Mouse (Mus musculus) myocyte (in vitro differentiated cells): ENCODE data around the gene Prkag1. TPM values are rescaled to one million over a fixed set of nuclear protein-coding genes. Genes with fewer than 3 reads are reported as not detected.

Experiments
- H3K27me3 ChIP-seq: one replicate; pipeline ENCODE4 v1.6.1; 2011; ENCODE audit not compliant: control insufficient read depth, insufficient read depth, insufficient read length
- H3K36me3 ChIP-seq: one replicate; pipeline ENCODE4 v1.6.1; 2011; ENCODE audit not compliant: control insufficient read depth, insufficient read depth
- H3K4me2 ChIP-seq: one replicate; pipeline ENCODE4 v1.6.1; 2011; ENCODE audit warnings: low read depth, control low read depth
- H3K4me3 ChIP-seq: one replicate; pipeline ENCODE4 v1.5.1; 2011; ENCODE audit warnings: mild to moderate bottlenecking, control low read depth, moderate library complexity
- H3K79me2 ChIP-seq: one replicate; pipeline ENCODE4 v1.6.1; 2011; ENCODE audit not compliant: control insufficient read depth, insufficient read depth
- H3ac ChIP-seq: one replicate; pipeline ENCODE4 v1.6.1; 2011; ENCODE audit not compliant: control insufficient read depth, insufficient read length
- CEBPB ChIP-seq: IDR thresholded peaks from 2 replicates; pipeline ENCODE4 v1.6.1; 2011; ENCODE audit warnings: mild to moderate bottlenecking, moderate library complexity; ENCODE audit not compliant: poor library complexity, insufficient read depth, severe bottlenecking
- E2F4 ChIP-seq: IDR thresholded peaks from one replicate; pipeline ENCODE4 v1.6.1; 2011; ENCODE audit warnings: mild to moderate bottlenecking, control low read depth, moderate library complexity; ENCODE audit not compliant: insufficient read depth
- MAX ChIP-seq: IDR thresholded peaks from one replicate; pipeline ENCODE4 v1.6.1; 2011; ENCODE audit warnings: low read depth, mild to moderate bottlenecking, control low read depth
- MYOD1 ChIP-seq, 3 experiments: IDR thresholded peaks; one replicate each; pipeline ENCODE4 v1.6.1; 2011; ENCODE audit warnings: control low read depth in 2 of 3, low read depth in 2 of 3, mild to moderate bottlenecking in 2 of 3, moderate library complexity in 1 of 3; ENCODE audit not compliant: insufficient read length in 2 of 3, control insufficient read depth in 1 of 3
- MYOG ChIP-seq, 3 experiments: IDR thresholded peaks; one replicate each; pipeline ENCODE4 v1.6.1; 2011; ENCODE audit warnings: control low read depth in 2 of 3, low read depth in 2 of 3, mild to moderate bottlenecking in 2 of 3; ENCODE audit not compliant: insufficient read length in 2 of 3, control insufficient read depth in 1 of 3, insufficient read depth in 1 of 3
- POLR2A ChIP-seq: IDR thresholded peaks from one replicate; pipeline ENCODE4 v1.6.1; 2011; ENCODE audit warnings: low read depth, mild to moderate bottlenecking, control low read depth, moderate library complexity; ENCODE audit not compliant: insufficient read length
- POLR2AphosphoS2 ChIP-seq: IDR thresholded peaks from one replicate; pipeline ENCODE4 v1.6.1; 2011; ENCODE audit warnings: low read depth, control low read depth; ENCODE audit not compliant: insufficient read length
- REST ChIP-seq: IDR thresholded peaks from one replicate; pipeline ENCODE4 v1.6.1; 2011; ENCODE audit warnings: mild to moderate bottlenecking, control low read depth, moderate library complexity; ENCODE audit not compliant: insufficient read depth, insufficient read length
- SRF ChIP-seq: IDR thresholded peaks from one replicate; pipeline ENCODE4 v1.6.1; 2011; ENCODE audit warnings: low read depth; ENCODE audit not compliant: control insufficient read depth, insufficient read length
- TCF12 ChIP-seq: IDR thresholded peaks from one replicate; pipeline ENCODE4 v1.6.1; 2011; ENCODE audit warnings: mild to moderate bottlenecking, control low read depth; ENCODE audit not compliant: poor library complexity, insufficient read depth, severe bottlenecking
- TCF3 ChIP-seq: IDR thresholded peaks from one replicate; pipeline ENCODE4 v1.6.1; 2011; ENCODE audit warnings: low read depth, control low read depth; ENCODE audit not compliant: insufficient read length
- USF1 ChIP-seq: IDR thresholded peaks from one replicate; pipeline ENCODE4 v1.6.1; 2011; ENCODE audit warnings: low read depth, mild to moderate bottlenecking, control low read depth, moderate library complexity
- polyA plus RNA-seq: library from polyadenylated mRNA; unstranded; fragments of >200 nt; fragmentation: generic; extraction: Trizol; gene quantifications from one replicate; pipeline ENCODE4 v1.2.1, GENCODE M21; 2012; ENCODE audit warnings: missing spikeins

Prkag1 gene
- polyA plus RNA-seq, 1 experiment, result 99.7 TPM

DNA sequence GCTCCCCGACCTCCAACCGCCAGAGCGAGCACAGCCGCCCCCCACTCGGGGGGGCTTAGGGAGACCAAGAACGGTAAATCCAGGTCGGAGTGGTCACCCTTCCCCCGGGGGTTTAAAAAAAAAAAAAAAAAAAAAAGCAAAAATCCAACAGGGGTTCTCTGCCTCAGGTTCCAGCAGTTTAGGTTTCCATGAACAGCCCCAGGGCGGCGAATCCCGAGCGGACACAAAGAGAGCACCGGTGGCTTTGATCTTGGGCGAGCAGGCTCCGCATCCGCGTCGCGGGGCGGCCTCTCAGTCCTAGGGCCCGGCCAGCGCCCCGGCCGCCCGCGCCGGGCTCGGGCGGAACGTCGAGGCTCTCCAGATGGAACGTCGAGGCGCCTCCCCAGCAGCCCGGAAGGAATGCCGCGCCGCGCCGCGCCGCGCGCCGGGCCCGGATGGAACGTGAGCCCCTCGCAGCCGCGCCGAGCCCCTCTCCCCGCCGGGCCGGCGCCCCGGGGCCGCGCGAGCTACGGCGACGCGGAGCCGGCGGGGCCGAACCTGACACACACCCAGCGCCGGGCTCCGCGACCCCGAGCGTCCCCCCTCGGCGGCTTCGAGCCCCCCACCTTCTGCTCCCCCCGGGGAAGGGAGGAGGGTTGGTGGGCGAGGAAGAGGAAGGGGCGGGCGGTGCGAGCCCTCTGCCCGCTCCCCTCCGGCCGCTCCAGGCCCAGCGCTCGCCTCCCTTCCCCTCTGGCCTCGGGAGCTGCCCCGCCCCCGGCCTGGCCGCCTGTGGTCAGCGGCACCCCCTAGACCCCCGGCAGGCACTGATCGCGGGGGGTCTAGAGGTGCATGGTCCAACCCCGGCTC, 40.0 kb upstream of the Prkag1 start, which contains the start of gene Kmt2d:
Kmt2d (minus strand) TSS at position 135 of the 846 bp plus-strand sequence.
- peak within 1 kb of the TSS; percentile 100 for H3K4me2 ChIP-seq
- peak within 1 kb of the TSS; percentile 77 for H3ac ChIP-seq
- no peaks in the 10 kb centered on the region for H3K36me3 ChIP-seq
- H3K4me3 ChIP-seq, result peak within 1 kb of the TSS; percentile 93
- H3K79me2 ChIP-seq, result peaks cover 50% of the 10 kb centered on the region
- TF ChIP-seq POLR2A (peak; percentile 12), MAX (no peak), USF1 (no peak), MYOG (IDR thresholded peaks at IDR 0.05; ENCODE audit: control insufficient read depth in 1 of 3, insufficient read depth in 1 of 3, insufficient read length in 2 of 3, low read depth in 2 of 3) (peak in 1 of 3 experiments; percentile 7), SRF (no peak), MYOD1 (IDR thresholded peaks at IDR 0.05; ENCODE audit: control insufficient read depth in 1 of 3, insufficient read length in 2 of 3, low read depth in 2 of 3) (peak in 1 of 3 experiments; percentile 1)
- H3K27me3 ChIP-seq, result no peaks in the 10 kb centered on the region

GRCm38 (mm10) chr15:98870179-98871069, 39.1 kb upstream of the Prkag1 start:
- H3K79me2 ChIP-seq, result peaks cover 58% of the 10 kb centered on the region
- TF ChIP-seq MYOD1 (IDR thresholded peaks at IDR 0.05; ENCODE audit: control insufficient read depth in 1 of 3, insufficient read length in 2 of 3, low read depth in 2 of 3) (no peak), POLR2A (no peak), POLR2AphosphoS2 (no peak), MYOG (IDR thresholded peaks at IDR 0.05; ENCODE audit: control insufficient read depth in 1 of 3, insufficient read depth in 1 of 3, insufficient read length in 2 of 3, low read depth in 2 of 3) (no peak), CEBPB (no peak), E2F4 (no peak), TCF3 (no peak), MAX (no peak), TCF12 (no peak), REST (no peak), SRF (no peak), USF1 (no peak)
- peak overlapping the region; percentile 100 for H3K4me2 ChIP-seq
- H3K27me3 ChIP-seq, result no peaks in the 10 kb centered on the region
- H3K4me3 ChIP-seq, result peak overlapping the region; percentile 93
- H3ac ChIP-seq, result peak overlapping the region; percentile 77
- H3K36me3 ChIP-seq, result peaks cover 7% of the 10 kb centered on the region

GRCm38 (mm10) chr15:98869342-98870178, 38.2 kb upstream of the Prkag1 start:
- Histone ChIP-seq H3K27me3 (no peaks in the 10 kb centered on the region), H3K4me3 (peak overlapping the region; percentile 93), H3K36me3 (peaks cover 15% of the 10 kb centered on the region), H3K4me2 (peak overlapping the region; percentile 100), H3ac (peak overlapping the region; percentile 77), H3K79me2 (peaks cover 58% of the 10 kb centered on the region)
- no peak for TF ChIP-seq MAX
- TF ChIP-seq POLR2AphosphoS2, result peak; percentile 22
- no peak for TF ChIP-seq SRF
- peak in 2 of 3 experiments; percentile 49 to 84 for TF ChIP-seq MYOG (IDR thresholded peaks at IDR 0.05; ENCODE audit: control insufficient read depth in 1 of 3, insufficient read depth in 1 of 3, insufficient read length in 2 of 3, low read depth in 2 of 3)
- no peak for TF ChIP-seq CEBPB
- no peak for TF ChIP-seq USF1
- TF ChIP-seq MYOD1 (IDR thresholded peaks at IDR 0.05; ENCODE audit: control insufficient read depth in 1 of 3, insufficient read length in 2 of 3, low read depth in 2 of 3), result peak in 2 of 3 experiments; percentile 70 to 86
- no peak for TF ChIP-seq POLR2A
- TF ChIP-seq TCF3, result no peak

- Histone ChIP-seq H3K79me2 (peaks cover 58% of the 10 kb centered on the region), H3K4me2 (peak overlapping the region; percentile 100), H3K27me3 (no peaks in the 10 kb centered on the region), H3ac (no peak overlapping the region), H3K36me3 (peaks cover 25% of the 10 kb centered on the region), H3K4me3 (peak overlapping the region; percentile 93)
- TF ChIP-seq MYOG (IDR thresholded peaks at IDR 0.05; ENCODE audit: control insufficient read depth in 1 of 3, insufficient read depth in 1 of 3, insufficient read length in 2 of 3, low read depth in 2 of 3) (peak in 1 of 3 experiments; percentile 3), MAX (no peak)
Observed at GRCm38 (mm10) chr15:98868346-98869063, 37.2 kb upstream of the Prkag1 start.
